Mouse (Mus musculus) forebrain, embryonic 14.5 days (tissue): Measurements from ENCODE around the gene Palm. TPM values are rescaled to one million over a fixed set of nuclear protein-coding genes. Genes with fewer than 3 reads are reported as not detected.
A peak's percentile ranks its signal among the peaks of the same experiment; 100 is the strongest.

ENCODE experiments used
- ATAC-seq: fragments of 200-750 bp; cut with Nextera tagmentation; 2 replicates; pipeline ENCODE4 v1.8.0; 2017; ENCODE audit warnings: mild to moderate bottlenecking, moderate library complexity
- DNase-seq: peaks from one replicate; pipeline ENCODE4 v3.0.0-alpha.2; 2015; ENCODE audit warnings: low spot score
- H3K27ac ChIP-seq: fragments of 300-500 bp; sonication (generic); 2 replicates; pipeline ENCODE4 v1.5.1; 2014; ENCODE audit warnings: low read depth, mild to moderate bottlenecking, control low read depth, low read length, moderate library complexity
- H3K27me3 ChIP-seq: fragments of 300-500 bp; sonication (generic); replicated peaks from 2 replicates; pipeline ENCODE4 v1.6.1; 2014; ENCODE audit warnings: low read length, control low read depth, mixed read lengths; ENCODE audit not compliant: control insufficient read depth, insufficient read depth
- H3K36me3 ChIP-seq: fragments of 300-500 bp; sonication (generic); 2 replicates; pipeline ENCODE4 v1.6.1; 2014; ENCODE audit warnings: low read length, control low read depth; ENCODE audit not compliant: control insufficient read depth, insufficient read depth
- H3K4me1 ChIP-seq: fragments of 300-500 bp; sonication (generic); 2 replicates; pipeline ENCODE4 v1.6.1; 2014; ENCODE audit warnings: antibody characterized with exemption, low read length, control low read depth; ENCODE audit not compliant: control insufficient read depth, insufficient read depth
- H3K4me2 ChIP-seq: fragments of 300-500 bp; sonication (generic); 2 replicates; pipeline ENCODE4 v1.6.1; 2014; ENCODE audit warnings: mild to moderate bottlenecking, control low read depth, low read length
- H3K4me3 ChIP-seq: fragments of 300-500 bp; sonication (generic); 2 replicates; pipeline ENCODE4 v1.5.1; 2014; ENCODE audit warnings: low read depth, low read length, control low read depth
- H3K9ac ChIP-seq: fragments of 300-500 bp; sonication (generic); 2 replicates; pipeline ENCODE4 v1.6.1; 2014; ENCODE audit warnings: mild to moderate bottlenecking, low read length, control low read depth, moderate library complexity
- H3K9me3 ChIP-seq: fragments of 300-500 bp; sonication (generic); replicated peaks from 2 replicates; pipeline ENCODE4 v1.6.1; 2016; ENCODE audit warnings: low read length, control low read depth, mixed read lengths; ENCODE audit not compliant: control insufficient read depth
- WGBS: fragments of 180-500 bp; shearing (Covaris S2); extraction: QIAGEN DNeasy Blood & Tissue Kit; methylation state at CpG from one replicate; pipeline ENCODE4 v1.1.7; 2014; 5-methylcytosine and 5-hydroxymethylcytosine counted together
- polyA plus RNA-seq: library from polyadenylated mRNA; unstranded; fragments of >200 nt; fragmentation: Nextera tagmentation; extraction: Ambion mirVana; gene quantifications from 2 replicates; pipeline ENCODE4 v1.2.1, GENCODE M21; 2014

Gene Palm
- polyA plus RNA-seq, 1 experiment from 2014 or later = 182 TPM

DNA sequence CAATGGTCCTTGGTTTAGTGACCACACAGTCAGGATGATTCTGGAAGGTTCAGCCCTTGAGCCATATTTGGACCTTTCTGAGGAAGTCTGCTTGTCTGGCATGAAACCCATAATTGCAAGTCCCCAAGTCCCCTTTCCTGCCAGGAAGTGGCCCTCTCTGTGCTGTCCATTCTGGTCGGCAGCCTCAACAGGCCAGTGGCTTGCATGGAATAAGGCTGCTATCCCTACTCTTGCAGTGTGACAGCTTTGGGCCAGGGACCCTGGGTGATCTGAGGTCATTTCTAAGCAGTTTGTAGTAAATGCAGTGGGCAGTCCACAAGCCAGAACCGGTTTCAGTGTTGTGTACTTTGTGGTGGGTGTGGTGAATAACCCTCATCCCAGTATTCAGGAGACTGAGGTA lies 44.8 kb downstream of the Palm start:
- Histone ChIP-seq H3K4me1 (no peaks in the 10 kb centered on the region; the same call in 1 of the 2 replicates), H3K27ac (no peak overlapping the region), H3K27me3 (no peaks in the 10 kb centered on the region), H3K4me2 (no peak overlapping the region), H3K9ac (no peak overlapping the region), H3K4me3 (no peak overlapping the region), H3K9me3 (no peaks in the 10 kb centered on the region), H3K36me3 (no peaks in the 10 kb centered on the region)
- ATAC-seq (no peak), DNase-seq (no peak)
- 82% methylated on average over 2 of the region's 2 CpGs for WGBS

- H3K9ac ChIP-seq = no peak overlapping the region
- H3K27ac ChIP-seq = peak overlapping the region; percentile 22; the same call in 1 of the 2 replicates
- 86% methylated on average over 3 of the region's 3 CpGs for WGBS
These were observed 46.7 kb downstream of the Palm start for GRCm38 (mm10) chr10:79840091-79840490.

GRCm38 (mm10) chr10:79840644-79841551 lies 47.5 kb downstream of the Palm start:
- Histone ChIP-seq H3K36me3 (no peaks in the 10 kb centered on the region), H3K27me3 (no peaks in the 10 kb centered on the region), H3K9ac (peak overlapping the region; percentile 17), H3K4me2 (peak overlapping the region; percentile 40), H3K9me3 (no peaks in the 10 kb centered on the region), H3K4me1 (no peaks in the 10 kb centered on the region; the same call in 1 of the 2 replicates), H3K27ac (peak overlapping the region; percentile 22; the same call in 1 of the 2 replicates), H3K4me3 (peak overlapping the region; percentile 6)
- peak; percentile 72 for DNase-seq
- WGBS = under 1% methylated on average over 23 of the region's 24 CpGs
- ATAC-seq = peak; percentile 83

More at GRCm38 (mm10) chr10:79840091-79840490, 46.7 kb downstream of the Palm start:
- no peak overlapping the region for H3K4me3 ChIP-seq
- no peaks in the 10 kb centered on the region; the same call in 1 of the 2 replicates for H3K4me1 ChIP-seq
- no peak overlapping the region for H3K4me2 ChIP-seq
- no peaks in the 10 kb centered on the region for H3K27me3 ChIP-seq
- no peak for DNase-seq
- ATAC-seq = no peak
- H3K9me3 ChIP-seq = no peaks in the 10 kb centered on the region
- H3K36me3 ChIP-seq = no peaks in the 10 kb centered on the region

DNA sequence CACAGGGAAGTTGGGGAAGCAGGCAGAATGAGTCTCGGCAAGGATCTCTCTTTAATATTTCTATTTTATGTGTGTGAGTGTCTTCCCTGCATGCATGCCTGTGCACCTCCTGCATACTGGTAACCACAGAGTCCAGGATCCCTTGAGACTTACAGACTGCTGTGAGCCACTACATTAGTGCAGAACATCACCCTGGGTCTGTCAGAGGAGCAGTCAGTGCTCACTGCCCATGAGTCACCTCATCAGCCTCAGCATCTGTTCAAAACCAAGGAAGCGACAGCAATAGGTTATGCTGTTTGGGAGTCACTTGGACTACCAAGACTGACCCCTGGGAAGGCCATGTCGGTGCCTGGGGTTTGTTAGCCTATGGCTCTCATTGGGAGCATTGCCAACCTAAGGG lies 49.0 kb downstream of the Palm start:
- Histone ChIP-seq H3K4me1 (no peaks in the 10 kb centered on the region; the same call in 1 of the 2 replicates), H3K27ac (no peak overlapping the region), H3K4me2 (no peak overlapping the region), H3K9me3 (no peaks in the 10 kb centered on the region), H3K4me3 (no peak overlapping the region), H3K27me3 (no peaks in the 10 kb centered on the region), H3K9ac (no peak overlapping the region), H3K36me3 (no peaks in the 10 kb centered on the region)
- ATAC-seq = no peak
- 74% methylated on average over 3 of the region's 3 CpGs for WGBS
- DNase-seq = no peak

DNA sequence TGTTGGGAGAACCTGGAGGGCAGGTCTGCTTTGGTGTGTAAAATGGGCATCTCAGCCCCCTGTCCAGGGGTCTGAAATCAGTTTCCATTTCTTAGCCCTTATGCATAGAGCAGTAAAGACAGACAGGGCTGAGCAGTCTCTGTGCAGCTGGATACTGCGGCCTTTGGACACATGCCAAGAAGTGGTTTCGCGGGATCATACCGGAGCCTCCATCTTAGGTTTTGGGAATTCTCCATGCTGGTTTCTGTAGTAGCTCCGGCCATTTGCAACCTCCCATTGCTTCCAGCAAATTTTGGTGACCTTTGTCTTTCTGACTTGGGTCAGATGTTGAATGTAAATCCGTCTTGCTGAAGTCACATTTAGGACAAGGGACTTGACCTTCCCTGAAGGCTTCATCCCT lies 50.1 kb downstream of the Palm start:
- ATAC-seq = no peak

DNA sequence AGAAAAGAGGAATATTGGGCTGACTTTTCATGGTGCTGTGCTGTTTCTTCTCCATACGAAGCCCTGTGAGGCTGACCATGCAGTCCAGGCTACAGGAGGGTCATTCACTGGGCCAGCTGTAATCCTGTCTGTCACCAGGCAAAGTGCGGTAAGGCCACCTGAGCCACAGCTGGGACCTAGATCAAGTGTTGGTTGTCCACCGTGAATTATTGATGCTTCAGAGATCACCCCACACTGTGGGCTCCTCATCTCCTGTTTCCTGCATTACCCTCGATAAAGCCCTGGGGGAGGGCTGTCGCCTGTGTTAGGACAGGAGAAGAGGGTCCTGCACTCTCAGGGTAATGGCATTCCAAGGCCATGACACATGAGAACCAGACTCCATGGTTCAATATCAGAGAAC lies 53.2 kb downstream of the Palm start:
- no peak overlapping the region for H3K4me3 ChIP-seq
- H3K27ac ChIP-seq = no peak overlapping the region
- H3K9me3 ChIP-seq = no peaks in the 10 kb centered on the region
- DNase-seq (no peak), ATAC-seq (no peak)
- H3K36me3 ChIP-seq = no peaks in the 10 kb centered on the region
- no peak overlapping the region for H3K4me2 ChIP-seq
- no peak overlapping the region for H3K9ac ChIP-seq
- peaks cover under 1% of the 10 kb centered on the region for H3K4me1 ChIP-seq
- H3K27me3 ChIP-seq = no peaks in the 10 kb centered on the region
- 82% methylated on average over 5 of the region's 5 CpGs for WGBS

More for the DNA sequence above, 50.1 kb downstream of the Palm start:
- Histone ChIP-seq H3K9me3 (no peaks in the 10 kb centered on the region), H3K4me2 (no peak overlapping the region), H3K36me3 (no peaks in the 10 kb centered on the region), H3K27ac (no peak overlapping the region), H3K9ac (no peak overlapping the region), H3K27me3 (no peaks in the 10 kb centered on the region), H3K4me3 (no peak overlapping the region), H3K4me1 (no peaks in the 10 kb centered on the region; the same call in 1 of the 2 replicates)
- peak; percentile 56 for DNase-seq
- WGBS = 44% methylated on average over 6 of the region's 6 CpGs

GRCm38 (mm10) chr10:79849941-79850628 lies 56.7 kb downstream of the Palm start:
- no peaks in the 10 kb centered on the region for H3K27me3 ChIP-seq
- WGBS = 86% methylated on average over 8 of the region's 8 CpGs
- ATAC-seq (no peak), DNase-seq (no peak)
- no peaks in the 10 kb centered on the region for H3K9me3 ChIP-seq
- no peaks in the 10 kb centered on the region for H3K36me3 ChIP-seq
- 0 out of 2 replicates have a peak overlapping the region, but pooled peaks have one; percentile 9 for H3K27ac ChIP-seq
- H3K4me3 ChIP-seq = no peak overlapping the region
- no peak overlapping the region for H3K9ac ChIP-seq
- no peak overlapping the region for H3K4me2 ChIP-seq
- peaks cover 17% of the 10 kb centered on the region for H3K4me1 ChIP-seq

- no peak for ATAC-seq
- H3K4me1 ChIP-seq = peaks cover 22% of the 10 kb centered on the region
- H3K4me3 ChIP-seq = no peak overlapping the region
- H3K4me2 ChIP-seq = peak overlapping the region; percentile 90
- no peak for DNase-seq
- WGBS = 85% methylated on average over 3 of the region's 3 CpGs
- H3K36me3 ChIP-seq = peaks cover 3% of the 10 kb centered on the region; the same call in 1 of the 2 replicates
- no peaks in the 10 kb centered on the region for H3K27me3 ChIP-seq
- no peaks in the 10 kb centered on the region for H3K9me3 ChIP-seq
- peak overlapping the region; percentile 72 for H3K9ac ChIP-seq
- peak overlapping the region; percentile 99 for H3K27ac ChIP-seq
These were observed 58.3 kb downstream of the Palm start for GRCm38 (mm10) chr10:79851653-79852052.
